10 mouse cellular contexts compared by ENCODE assay signal in the genomic region with DNA sequence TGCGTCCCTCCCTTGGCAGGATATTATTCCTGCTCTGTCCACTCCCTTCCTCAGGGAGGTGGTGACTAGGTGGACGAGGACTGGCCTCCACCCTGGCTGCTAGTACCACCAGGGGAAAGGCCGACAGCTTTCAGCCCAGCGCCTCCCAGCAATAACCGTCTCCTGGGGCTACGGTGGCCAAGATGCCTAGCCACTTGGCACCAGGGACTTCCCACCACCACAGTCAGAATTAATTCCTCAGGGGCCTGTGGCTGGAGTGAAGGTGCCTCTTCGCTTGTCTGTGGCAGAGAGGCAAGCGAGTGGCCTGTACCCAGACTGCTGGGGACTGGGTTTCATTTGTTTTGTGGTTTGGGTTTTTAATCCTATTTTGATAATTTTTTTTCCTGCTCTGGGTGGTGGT.
"Had no signal": no experiment of that assay in that cellular context is flagged by ENCODE, and none has a peak within 500 bp of the region (broad histone marks: within the 10 kb centered on the region; RNA-seq: fewer than 3 reads in every experiment).

No protein-coding gene starts in this region.

- H3K9me3 ChIP-seq: kidney, embryonic 15.5 days; limb, embryonic 13.5 days; midbrain, embryonic 13.5 days had no signal

- H3K4me3 ChIP-seq: kidney, embryonic 15.5 days; limb, embryonic 13.5 days; midbrain, embryonic 13.5 days had no signal

- DNase-seq: kidney, adult 18-20 months; kidney, postnatal 14 days; layer of hippocampus, postnatal 36 days; lung, adult 18-20 months; lung, postnatal 36 days had no signal

- H3K27me3 ChIP-seq: kidney, embryonic 15.5 days; limb, embryonic 13.5 days; midbrain, embryonic 13.5 days had no signal

- H3K4me2 ChIP-seq: kidney, embryonic 15.5 days; limb, embryonic 13.5 days; midbrain, embryonic 13.5 days had no signal

- H3K9ac ChIP-seq: kidney, embryonic 15.5 days; limb, embryonic 13.5 days; liver, embryonic 14.5 days; midbrain, embryonic 13.5 days had no signal

- ATAC-seq: midbrain, embryonic 13.5 days had no signal

- H3K27ac ChIP-seq: kidney, embryonic 15.5 days; limb, embryonic 13.5 days; liver, embryonic 14.5 days; midbrain, embryonic 13.5 days; stomach, postnatal 0 days had no signal
